Mouse (Mus musculus) cortical plate, adult 2 months (tissue): Measurements from ENCODE around the gene Mapk8.

Experiments
- CTCF ChIP-seq: fragments of 200-500 bp; IDR thresholded peaks from 2 replicates; pipeline ENCODE4 v1.5.1; 2011; ENCODE audit warnings: mild to moderate bottlenecking, control low read depth, low read length; ENCODE audit not compliant: insufficient read depth; ENCODE audit errors: extremely low read depth
- POLR2A ChIP-seq: fragments of 200-500 bp; IDR thresholded peaks from 2 replicates; pipeline ENCODE4 v1.6.1; 2011; ENCODE audit warnings: mild to moderate bottlenecking, low read length, control low read depth; ENCODE audit not compliant: insufficient read depth; ENCODE audit errors: extremely low read depth

DNA sequence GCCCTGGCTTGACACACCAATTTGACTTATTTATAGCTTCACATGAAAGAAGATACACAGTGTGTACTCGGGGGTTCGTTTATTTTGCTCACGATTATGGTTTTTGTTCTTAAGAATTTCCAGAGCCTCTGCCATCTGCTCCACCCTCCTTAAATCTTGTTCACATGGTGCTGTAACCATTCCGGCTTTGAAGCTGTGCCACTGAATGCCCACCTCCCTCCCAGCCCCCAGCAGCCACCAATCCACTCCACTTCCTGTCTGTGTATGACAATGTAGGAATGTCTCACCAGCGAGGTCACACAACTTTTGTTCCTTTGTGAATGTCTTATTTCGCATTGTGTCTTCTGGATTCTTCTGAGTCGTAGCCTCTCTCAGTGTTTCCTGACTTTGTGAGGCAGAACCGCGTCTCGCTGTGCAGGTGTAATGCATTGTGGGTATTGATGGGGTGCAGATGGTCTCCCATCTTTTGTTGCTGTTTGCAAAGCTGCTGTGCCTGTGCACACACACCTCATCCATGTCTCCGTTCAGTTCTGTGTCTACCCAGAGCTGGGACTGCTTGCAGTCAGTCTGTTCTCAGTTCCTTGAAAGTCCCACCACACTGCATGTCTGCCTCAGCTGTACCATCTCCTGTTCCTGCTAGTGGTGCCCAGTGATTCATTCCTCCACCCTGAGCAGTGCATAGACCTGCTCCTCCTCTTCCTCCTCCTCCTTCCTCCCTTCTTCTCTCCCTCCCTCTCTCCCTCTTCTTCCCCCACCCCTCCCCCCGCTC, 89.2 kb downstream of the Mapk8 start:
- no peak for TF ChIP-seq POLR2A
- TF ChIP-seq CTCF, result no peak
